Mouse (Mus musculus) heart, embryonic 12.5 days (tissue): Measurements from ENCODE around the gene Pfn3. TPM values are rescaled to one million over a fixed set of nuclear protein-coding genes. Genes with fewer than 3 reads are reported as not detected.
"Not testable (repeated sequence)": the region's sequence is repeated elsewhere in the genome, so short reads cannot be mapped to it uniquely, and the experiment has no call there.

ENCODE experiments used
- ATAC-seq: fragments of 200-750 bp; cut with Nextera tagmentation; 2 replicates; pipeline ENCODE4 v1.8.0; 2017; ENCODE audit warnings: moderate TSS enrichment, moderate library complexity; ENCODE audit not compliant: insufficient number of reproducible peaks, low FRiP score
- H3K27ac ChIP-seq: fragments of 300-500 bp; sonication (generic); 2 replicates; pipeline ENCODE4 v1.5.1; 2016; ENCODE audit warnings: mild to moderate bottlenecking, moderate library complexity; ENCODE audit not compliant: poor library complexity, severe bottlenecking
- H3K27me3 ChIP-seq: fragments of 300-500 bp; sonication (generic); replicated peaks from 2 replicates; pipeline ENCODE4 v1.6.1; 2016; ENCODE audit warnings: mild to moderate bottlenecking, moderate library complexity
- H3K36me3 ChIP-seq: fragments of 300-500 bp; sonication (generic); 2 replicates; pipeline ENCODE4 v1.6.1; 2016; ENCODE audit warnings: mild to moderate bottlenecking, moderate library complexity
- H3K4me1 ChIP-seq: fragments of 300-500 bp; sonication (generic); replicated peaks from 2 replicates; pipeline ENCODE4 v1.6.1; 2016; ENCODE audit warnings: mild to moderate bottlenecking
- H3K4me2 ChIP-seq: fragments of 300-500 bp; sonication (generic); 2 replicates; pipeline ENCODE4 v1.6.1; 2016; ENCODE audit warnings: mild to moderate bottlenecking, moderate library complexity
- H3K4me3 ChIP-seq: fragments of 300-500 bp; sonication (generic); 2 replicates; pipeline ENCODE4 v1.5.1; 2016; ENCODE audit warnings: mild to moderate bottlenecking
- H3K9ac ChIP-seq: fragments of 300-500 bp; sonication (generic); 2 replicates; pipeline ENCODE4 v1.6.1; 2016; ENCODE audit warnings: mild to moderate bottlenecking, moderate library complexity
- H3K9me3 ChIP-seq: fragments of 300-500 bp; sonication (generic); replicated peaks from 2 replicates; pipeline ENCODE4 v1.6.1; 2016; ENCODE audit warnings: mild to moderate bottlenecking, moderate library complexity
- WGBS: fragments of 180-500 bp; shearing (Covaris S2); methylation state at CpG from one replicate; pipeline ENCODE4 v1.1.7; 2016; 5-methylcytosine and 5-hydroxymethylcytosine counted together
- polyA plus RNA-seq: library from polyadenylated mRNA; unstranded; fragments of >200 nt; fragmentation: Nextera tagmentation; extraction: Ambion mirVana; gene quantifications from 2 replicates; pipeline ENCODE4 v1.2.1, GENCODE M21; 2016

The Pfn3 gene
- polyA plus RNA-seq, 1 experiment from 2014 or later = not detected

DNA sequence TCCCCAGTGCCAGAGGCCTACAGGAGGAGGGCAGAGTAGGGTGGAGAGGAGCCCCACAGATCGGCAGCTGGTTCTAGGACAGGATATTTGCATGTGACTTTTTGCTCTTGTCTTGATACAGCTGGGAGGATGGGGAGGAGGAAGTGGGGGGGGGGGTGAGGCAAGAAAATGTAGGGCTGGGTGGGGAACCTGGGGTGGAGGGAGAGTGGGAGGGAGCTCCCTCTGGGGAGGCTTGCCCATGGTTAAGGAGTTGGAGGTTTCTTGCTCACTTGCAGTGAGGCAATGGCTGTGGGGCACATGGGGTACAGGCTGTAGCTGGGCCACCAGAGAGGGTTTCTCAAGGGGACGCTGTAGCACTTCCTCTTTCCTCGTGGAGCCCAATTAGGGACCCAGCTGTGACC lies 32.5 kb upstream of the Pfn3 start:
- no peak overlapping the region for H3K9ac ChIP-seq
- H3K4me3 ChIP-seq = no peak overlapping the region
- no peaks in the 10 kb centered on the region for H3K27me3 ChIP-seq
- H3K4me1 ChIP-seq = peaks cover 31% of the 10 kb centered on the region
- WGBS = 58% methylated on average over 3 of the region's 3 CpGs
- peaks cover 32% of the 10 kb centered on the region for H3K36me3 ChIP-seq
- no peak overlapping the region for H3K27ac ChIP-seq
- no peak for ATAC-seq
- H3K9me3 ChIP-seq = no peaks in the 10 kb centered on the region
- peak overlapping the region; percentile 88; the same call in 1 of the 2 replicates for H3K4me2 ChIP-seq

- WGBS = 60% methylated on average over 6 of the region's 6 CpGs
- Histone ChIP-seq H3K9ac (peak overlapping the region; percentile 95), H3K4me1 (peaks cover 31% of the 10 kb centered on the region), H3K27me3 (no peaks in the 10 kb centered on the region), H3K4me3 (peak overlapping the region; percentile 84), H3K4me2 (peak overlapping the region; percentile 88), H3K9me3 (no peaks in the 10 kb centered on the region), H3K36me3 (peaks cover 22% of the 10 kb centered on the region), H3K27ac (no peak overlapping the region)
- ATAC-seq = peak; percentile 34; the same call in 1 of the 2 replicates
Measured at GRCm38 (mm10) chr13:55446483-55447105, 31.6 kb upstream of the Pfn3 start.

GRCm38 (mm10) chr13:55445361-55446091 lies 30.5 kb upstream of the Pfn3 start:
- H3K9ac ChIP-seq = peak overlapping the region; percentile 95
- H3K27me3 ChIP-seq = no peaks in the 10 kb centered on the region
- peak overlapping the region; percentile 84 for H3K4me3 ChIP-seq
- 4% methylated on average over 66 of the region's 66 CpGs for WGBS
- H3K27ac ChIP-seq = peak overlapping the region; percentile 97
- no peaks in the 10 kb centered on the region for H3K9me3 ChIP-seq
- H3K36me3 ChIP-seq = peaks cover 12% of the 10 kb centered on the region
- no peak for ATAC-seq
- H3K4me1 ChIP-seq = peaks cover 31% of the 10 kb centered on the region
- H3K4me2 ChIP-seq = peak overlapping the region; percentile 88

DNA sequence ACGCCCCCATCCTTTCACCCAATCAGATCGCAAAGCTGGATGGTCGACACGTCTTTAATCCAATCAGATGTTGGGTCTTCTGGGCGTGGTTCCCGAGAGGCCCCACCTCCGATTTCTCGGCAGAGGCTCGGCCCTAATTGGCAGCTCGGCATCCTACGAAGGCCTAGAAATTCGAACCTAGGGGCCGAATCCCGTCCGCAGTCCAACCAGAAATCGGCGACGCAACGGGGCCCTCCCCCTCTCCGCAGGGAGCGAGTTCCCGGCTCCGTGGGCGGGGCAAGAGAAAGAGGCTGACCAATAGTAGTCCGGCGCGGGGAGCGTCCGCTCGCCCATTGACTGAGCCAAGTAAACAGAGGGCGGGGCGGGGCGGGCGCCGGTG lies 29.9 kb upstream of the Pfn3 start, which contains the start of gene Grk6:
Gene Grk6, plus strand, starts transcription at position 136 of the 379 bp plus-strand sequence.
- peak within 1 kb of the TSS; percentile 84 for H3K4me3 ChIP-seq
- ATAC-seq = peak; percentile 96

DNA sequence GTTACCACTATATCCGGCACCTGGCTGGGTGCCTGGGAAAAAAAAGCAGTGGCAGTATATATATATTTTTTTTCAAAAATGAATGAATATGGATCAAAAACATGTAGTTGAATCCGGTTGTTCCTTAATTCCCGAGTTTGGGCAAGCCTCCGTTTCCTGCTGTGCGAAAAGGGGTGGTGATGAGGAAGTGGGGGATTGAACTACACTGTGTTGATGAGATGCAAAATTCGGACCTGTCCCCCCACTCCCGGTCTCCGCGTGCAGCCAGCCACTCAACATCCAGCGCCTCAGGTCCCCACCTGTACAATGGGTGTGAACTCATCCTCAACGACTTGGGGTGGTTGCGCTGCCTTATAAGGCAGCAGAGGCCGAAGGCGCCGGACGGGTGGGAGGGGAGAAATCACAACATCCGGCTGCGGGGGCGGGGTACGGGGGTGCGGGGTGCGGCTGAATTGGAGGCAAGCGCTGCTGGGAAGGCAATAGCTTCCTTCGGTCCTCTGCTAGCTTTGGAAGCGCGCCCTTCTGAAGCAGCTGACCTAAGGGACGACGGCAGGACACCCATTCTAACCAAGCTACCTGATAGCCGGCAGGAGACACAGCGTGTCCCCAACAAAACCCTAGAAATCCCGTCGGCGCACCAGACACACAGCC lies 29.4 kb upstream of the Pfn3 start:
- H3K36me3 ChIP-seq = peaks cover under 1% of the 10 kb centered on the region; the same call in 1 of the 2 replicates
- H3K4me2 ChIP-seq = peak overlapping the region; percentile 88
- no peaks in the 10 kb centered on the region for H3K27me3 ChIP-seq
- H3K9me3 ChIP-seq = no peaks in the 10 kb centered on the region
- peak; percentile 78 for ATAC-seq
- peaks cover 23% of the 10 kb centered on the region for H3K4me1 ChIP-seq
- peak overlapping the region; percentile 63 for H3K9ac ChIP-seq
- H3K4me3 ChIP-seq = peak overlapping the region; percentile 84
- H3K27ac ChIP-seq = peak overlapping the region; percentile 97
- WGBS = under 1% methylated on average over 33 of the region's 33 CpGs

More for the DNA sequence above, 29.9 kb upstream of the Pfn3 start, which contains the start of gene Grk6:
- Histone ChIP-seq H3K27me3 (no peaks in the 10 kb centered on the region), H3K4me2 (peak within 1 kb of the TSS; percentile 88), H3K27ac (peak within 1 kb of the TSS; percentile 97), H3K9ac (peak within 1 kb of the TSS; percentile 95), H3K9me3 (no peaks in the 10 kb centered on the region), H3K4me1 (peaks cover 27% of the 10 kb centered on the region), H3K36me3 (peaks cover 6% of the 10 kb centered on the region)
- 0% methylated on average over 31 of the region's 35 CpGs for WGBS

- no peak for ATAC-seq
- 45% methylated on average over 9 of the region's 9 CpGs for WGBS
Measured at GRCm38 (mm10) chr13:55443799-55444285, 28.8 kb upstream of the Pfn3 start.

GRCm38 (mm10) chr13:55437111-55437629 lies 22.1 kb upstream of the Pfn3 start:
- not testable (repeated sequence) for H3K4me1 ChIP-seq, ATAC-seq, H3K36me3 ChIP-seq, H3K9ac ChIP-seq, H3K27me3 ChIP-seq, H3K4me2 ChIP-seq, H3K4me3 ChIP-seq, H3K27ac ChIP-seq
- H3K9me3 ChIP-seq = peaks cover 16% of the 10 kb centered on the region
- WGBS = 82% methylated on average over 15 of the region's 15 CpGs

More at GRCm38 (mm10) chr13:55443799-55444285, 28.8 kb upstream of the Pfn3 start:
- no peaks in the 10 kb centered on the region for H3K27me3 ChIP-seq
- peaks cover 23% of the 10 kb centered on the region for H3K4me1 ChIP-seq
- peak overlapping the region; percentile 63; the same call in 1 of the 2 replicates for H3K9ac ChIP-seq
- no peaks in the 10 kb centered on the region for H3K9me3 ChIP-seq
- no peaks in the 10 kb centered on the region for H3K36me3 ChIP-seq
- peak overlapping the region; percentile 88 for H3K4me2 ChIP-seq
- H3K27ac ChIP-seq = peak overlapping the region; percentile 97; the same call in 1 of the 2 replicates
- H3K4me3 ChIP-seq = peak overlapping the region; percentile 84

DNA sequence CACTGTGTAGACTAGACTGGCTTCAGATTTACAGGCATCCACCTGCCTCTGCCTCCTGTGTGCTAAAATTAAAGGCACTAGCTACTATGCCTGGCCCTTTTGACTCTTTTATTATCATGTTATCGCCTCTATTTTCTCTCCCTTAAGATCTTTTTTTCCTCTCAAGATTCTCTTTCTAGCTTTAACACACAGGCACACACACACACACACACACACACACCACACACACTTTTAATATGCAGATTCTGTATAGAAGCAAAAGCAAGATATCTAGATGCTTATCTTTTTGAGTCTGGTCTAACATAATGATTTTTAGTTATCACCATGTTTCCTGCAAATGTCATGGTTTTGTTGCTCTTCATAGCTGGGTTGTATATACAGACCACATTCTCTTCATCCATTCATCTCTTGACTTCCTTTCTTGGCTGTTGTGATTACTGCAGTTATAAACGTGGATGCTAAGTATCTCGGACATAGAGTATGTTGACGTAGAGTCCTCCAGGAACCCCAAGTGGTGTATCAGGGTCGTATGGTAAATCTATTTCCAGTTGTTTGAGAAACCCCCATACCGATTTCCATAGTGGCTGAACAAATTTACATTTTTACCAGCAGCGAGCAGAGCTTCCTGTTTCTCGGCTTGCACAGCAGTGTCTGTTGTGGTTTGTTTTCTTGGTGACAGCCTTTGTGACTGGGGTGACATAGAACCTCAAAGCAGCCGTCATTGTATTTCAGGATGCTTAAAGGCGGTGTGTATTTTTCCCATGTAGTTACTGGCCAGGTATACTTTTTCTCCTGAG lies 17.1 kb upstream of the Pfn3 start:
- Histone ChIP-seq H3K4me2 (no peak overlapping the region), H3K27ac (no peak overlapping the region), H3K9me3 (peaks cover 11% of the 10 kb centered on the region), H3K4me3 (no peak overlapping the region), H3K36me3 (no peaks in the 10 kb centered on the region), H3K27me3 (peaks cover 7% of the 10 kb centered on the region; the same call in 1 of the 2 replicates), H3K4me1 (no peaks in the 10 kb centered on the region), H3K9ac (no peak overlapping the region)
- ATAC-seq = no peak
- 72% methylated on average over 10 of the region's 10 CpGs for WGBS

DNA sequence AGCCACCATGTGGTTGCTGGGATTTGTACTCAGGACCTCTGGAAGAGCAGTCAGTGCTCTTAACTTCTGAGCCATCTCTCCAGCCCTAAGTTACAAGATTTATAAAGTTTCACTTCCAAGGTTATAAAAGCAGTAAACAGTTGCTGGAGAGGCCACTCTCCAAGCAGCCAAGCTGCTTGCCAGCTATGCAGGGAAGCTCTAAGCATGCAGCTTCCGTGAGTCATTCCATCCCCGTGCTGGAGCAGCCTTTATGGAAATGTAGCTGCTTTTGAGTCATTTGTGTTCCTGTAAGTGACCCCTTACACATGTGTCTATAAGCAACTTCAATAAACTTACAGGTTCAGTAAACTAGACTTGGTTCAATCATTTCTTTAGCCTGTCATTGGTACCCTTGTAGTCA lies 15.5 kb upstream of the Pfn3 start:
- no peak for ATAC-seq

DNA sequence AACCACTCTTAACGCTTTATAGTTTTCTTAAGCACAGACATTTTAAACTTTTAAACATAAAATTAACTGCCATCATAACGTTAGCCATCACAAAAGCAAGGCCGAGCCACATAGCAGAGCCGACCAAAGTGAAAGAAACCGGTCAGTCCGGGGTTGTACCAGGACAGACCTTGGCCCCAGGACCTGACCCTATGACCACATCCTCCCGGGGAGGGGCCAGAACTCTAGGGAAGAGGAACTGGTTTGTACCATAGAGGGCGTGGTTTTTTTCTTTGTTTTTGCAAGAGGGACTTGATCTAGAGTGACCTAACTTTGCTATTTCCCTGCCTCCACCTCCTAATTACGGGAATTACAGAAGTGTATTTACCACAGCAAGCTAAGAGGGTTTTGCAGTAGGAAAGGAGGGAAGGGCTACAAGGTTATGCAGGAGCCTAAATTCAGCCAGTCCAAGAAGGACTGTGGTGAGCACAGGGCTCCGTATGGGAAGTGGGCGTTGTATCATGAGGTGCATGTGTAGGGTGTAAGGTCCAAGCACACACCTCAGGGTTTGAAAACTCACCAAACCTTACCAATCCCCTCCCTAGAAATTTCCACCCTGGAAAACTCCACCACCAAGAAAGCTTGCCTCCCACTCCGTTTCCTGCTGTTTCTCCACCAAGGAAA lies 14.3 kb upstream of the Pfn3 start:
- no peak overlapping the region for H3K27ac ChIP-seq
- H3K9me3 ChIP-seq = peaks cover 10% of the 10 kb centered on the region
- peaks cover 21% of the 10 kb centered on the region for H3K27me3 ChIP-seq
- no peaks in the 10 kb centered on the region for H3K36me3 ChIP-seq
- H3K4me3 ChIP-seq = no peak overlapping the region
- no peak overlapping the region for H3K9ac ChIP-seq
- H3K4me1 ChIP-seq = no peaks in the 10 kb centered on the region
- WGBS = 64% methylated on average over 12 of the region's 12 CpGs
- no peak for ATAC-seq
- no peak overlapping the region for H3K4me2 ChIP-seq

More for the DNA sequence above, 15.5 kb upstream of the Pfn3 start:
- Histone ChIP-seq H3K36me3 (no peaks in the 10 kb centered on the region), H3K4me1 (no peaks in the 10 kb centered on the region), H3K9me3 (peaks cover 11% of the 10 kb centered on the region), H3K27ac (no peak overlapping the region), H3K4me2 (no peak overlapping the region), H3K4me3 (no peak overlapping the region), H3K27me3 (peaks cover 21% of the 10 kb centered on the region), H3K9ac (no peak overlapping the region)
- WGBS = 73% methylated on average over 2 of the region's 2 CpGs
